Mouse (Mus musculus) brain, embryonic 14.5 days (tissue): ENCODE measurements around the gene Alkbh7.

Source experiments
- CTCF ChIP-seq: fragments of 200-500 bp; IDR thresholded peaks from 2 replicates; pipeline ENCODE4 v1.5.1; 2012; ENCODE audit warnings: inconsistent platforms, mild to moderate bottlenecking, moderate library complexity, borderline replicate concordance; ENCODE audit not compliant: insufficient read depth, insufficient read length; ENCODE audit errors: extremely low read depth
- POLR2A ChIP-seq: fragments of 200-500 bp; IDR thresholded peaks from 2 replicates; pipeline ENCODE4 v1.6.1; 2012; ENCODE audit warnings: mild to moderate bottlenecking, inconsistent platforms, borderline replicate concordance; ENCODE audit not compliant: poor library complexity, insufficient read depth, insufficient read length, severe bottlenecking; ENCODE audit errors: extremely low read depth

DNA sequence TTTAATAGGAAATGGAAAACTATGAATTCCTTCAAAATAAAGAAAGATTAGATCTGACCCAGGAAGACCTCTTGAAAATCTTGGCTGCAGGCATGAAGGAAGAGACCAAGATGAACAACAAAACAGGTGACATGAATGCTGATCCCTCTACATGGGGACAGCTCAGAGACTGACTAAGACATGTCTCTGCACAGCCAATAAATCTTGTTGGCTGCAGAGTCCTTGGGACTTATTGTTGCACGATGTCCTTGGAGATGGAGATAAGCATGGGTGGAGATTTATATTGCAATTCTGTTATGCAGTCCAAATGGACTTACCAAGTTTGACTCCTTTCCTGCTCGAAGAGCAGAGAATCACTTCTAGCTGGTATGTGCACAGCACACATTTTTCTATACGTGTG is 27.8 kb upstream of the Alkbh7 start:
- no peak for TF ChIP-seq POLR2A
- TF ChIP-seq CTCF, result no peak
